Mouse (Mus musculus): ENCODE results near the gene Xylb.
"Not testable (repeated sequence)": the region's sequence is repeated elsewhere in the genome, so short reads cannot be mapped to it uniquely, and the experiment has no call there.

The Xylb gene

GRCm38 (mm10) chr9:119342728-119343127 is 14.5 kb upstream of the Xylb start:
- DNase-seq, result no peak

DNA sequence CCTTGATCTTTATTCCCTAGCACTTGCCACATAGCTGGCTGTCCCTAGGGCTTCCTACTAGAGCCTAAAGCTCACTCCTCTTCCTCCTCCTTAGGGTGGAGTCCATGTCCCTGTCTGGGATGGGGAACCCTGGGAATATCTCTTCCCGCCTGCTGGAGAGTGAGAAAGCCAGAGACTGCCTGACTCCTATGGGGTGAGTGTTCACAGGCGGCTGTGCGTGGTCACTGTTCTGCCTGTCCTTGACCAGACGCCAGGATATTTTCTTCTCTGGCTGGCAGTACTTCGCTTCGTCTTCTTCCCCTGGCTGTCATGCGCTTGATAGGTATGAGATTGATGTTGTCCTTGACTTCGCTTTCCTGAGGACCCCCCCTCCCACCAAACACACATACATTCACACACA is 10.8 kb upstream of the Xylb start:
- no peak for DNase-seq

DNA sequence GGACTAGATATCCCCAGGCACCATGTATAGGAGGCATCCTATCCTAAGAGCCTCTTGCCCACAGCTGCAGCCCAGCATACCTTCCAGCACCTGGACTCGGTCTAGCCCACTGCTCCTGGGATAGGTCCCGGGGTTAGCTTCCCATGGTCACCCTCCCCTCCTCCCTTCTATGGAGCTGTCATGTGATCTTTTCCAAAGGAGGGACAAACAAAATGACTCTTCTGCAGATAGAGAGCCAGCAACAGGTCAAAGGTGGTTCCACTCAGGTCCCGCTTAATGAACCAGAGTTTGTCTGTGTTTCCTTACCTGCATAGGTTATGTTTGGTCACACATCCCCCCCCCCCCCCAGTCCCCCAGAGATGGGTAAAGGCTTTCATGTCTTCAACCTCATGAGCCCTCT is 6.7 kb upstream of the Xylb start:
- DNase-seq, result no peak

GRCm38 (mm10) chr9:119350947-119351705 is 6.1 kb upstream of the Xylb start:
- no peak for DNase-seq

- DNase-seq, result peak; percentile 81
These were observed 5.1 kb upstream of the Xylb start for GRCm38 (mm10) chr9:119352060-119352459.

DNA sequence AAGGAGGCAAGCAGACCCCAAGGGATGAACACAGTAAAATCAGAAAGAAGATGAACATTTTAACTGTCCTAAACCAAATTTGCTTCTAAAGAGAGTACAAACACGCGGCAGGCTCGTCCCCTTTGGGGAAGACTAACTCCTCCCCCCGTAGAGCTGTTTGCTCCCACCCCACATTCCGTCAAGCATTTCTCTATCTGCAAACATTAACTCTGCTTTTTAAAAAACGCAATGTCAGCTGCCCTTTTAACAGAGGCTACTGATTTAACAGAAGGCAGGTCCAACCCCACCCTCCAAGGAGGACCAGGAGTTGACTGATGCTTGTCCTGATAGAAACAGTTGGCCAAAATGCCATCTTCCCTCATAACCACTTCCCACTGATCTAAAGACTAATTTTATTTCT is 3.3 kb upstream of the Xylb start:
- no peak for DNase-seq

GRCm38 (mm10) chr9:119355943-119356342 is 1.2 kb upstream of the Xylb start:
- no peak for DNase-seq

DNA sequence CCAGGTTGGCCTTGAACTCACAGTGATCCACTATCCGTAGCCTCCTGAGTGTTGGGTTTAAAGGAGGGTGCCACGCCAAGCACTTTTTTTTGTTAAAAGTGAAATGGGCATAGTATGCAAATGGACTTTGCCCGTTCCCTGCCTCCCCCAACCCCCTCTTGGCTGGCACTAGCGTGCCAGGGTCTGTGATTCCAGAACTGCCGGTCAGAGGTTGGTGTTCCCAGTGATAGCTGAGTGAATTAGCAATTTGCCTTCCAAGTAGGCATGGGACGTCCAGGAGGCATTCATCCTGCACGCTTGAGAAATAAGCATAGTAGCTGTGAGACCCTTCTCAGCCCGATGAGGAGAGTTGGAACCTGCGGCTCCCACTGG is 863 bp downstream of the Xylb start:
- DNase-seq, result no peak

- no peak for DNase-seq
These were observed 4.2 kb downstream of the Xylb start for GRCm38 (mm10) chr9:119361416-119361815.

DNA sequence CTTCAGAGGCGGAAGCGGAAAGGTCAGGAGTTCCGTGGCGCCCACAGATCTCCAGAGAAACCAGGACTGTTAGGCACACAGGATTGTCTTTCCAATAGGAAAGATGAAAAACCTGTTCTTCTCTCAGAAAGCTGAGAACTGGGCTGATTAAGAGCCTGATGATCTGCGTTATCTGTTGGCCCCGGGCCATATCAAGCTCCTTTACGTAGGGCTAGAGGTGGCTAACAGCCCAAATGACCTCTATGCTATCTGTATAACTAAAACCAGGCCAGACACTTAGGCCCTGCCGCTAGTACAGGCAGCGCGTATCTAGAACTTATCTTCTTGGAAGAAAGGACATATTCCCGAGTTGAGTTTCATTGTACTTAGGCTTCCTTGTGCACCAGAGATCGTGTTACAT is 6.0 kb downstream of the Xylb start:
- DNase-seq, result no peak

GRCm38 (mm10) chr9:119365284-119365683 is 8.1 kb downstream of the Xylb start, which contains the start of gene Slc22a14:
Gene Slc22a14 (minus strand): TSS chr9:119365553.
- DNase-seq, result no peak

- no peak for DNase-seq
These were observed 11.2 kb downstream of the Xylb start for GRCm38 (mm10) chr9:119368367-119368766.

DNA sequence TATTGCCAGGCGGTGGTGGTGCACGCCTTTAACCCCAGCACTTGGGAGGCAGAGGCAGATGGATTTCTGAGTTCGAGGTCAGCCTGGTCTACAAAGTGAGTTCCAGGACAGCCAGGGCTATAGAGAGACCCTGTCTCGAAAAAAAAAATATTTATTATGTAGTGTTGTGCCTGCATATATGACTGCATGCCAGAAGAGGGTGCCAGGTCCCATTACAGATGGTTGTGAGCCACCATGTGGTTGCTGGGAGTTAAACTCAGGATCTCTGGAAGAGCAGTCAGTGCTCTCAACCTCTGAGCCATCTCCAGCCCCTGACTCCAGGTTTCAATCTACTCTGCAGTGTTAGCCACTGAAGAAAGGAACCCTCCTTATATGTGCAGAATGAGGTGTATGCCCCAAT is 13.6 kb downstream of the Xylb start:
- not testable (repeated sequence) for DNase-seq

DNA sequence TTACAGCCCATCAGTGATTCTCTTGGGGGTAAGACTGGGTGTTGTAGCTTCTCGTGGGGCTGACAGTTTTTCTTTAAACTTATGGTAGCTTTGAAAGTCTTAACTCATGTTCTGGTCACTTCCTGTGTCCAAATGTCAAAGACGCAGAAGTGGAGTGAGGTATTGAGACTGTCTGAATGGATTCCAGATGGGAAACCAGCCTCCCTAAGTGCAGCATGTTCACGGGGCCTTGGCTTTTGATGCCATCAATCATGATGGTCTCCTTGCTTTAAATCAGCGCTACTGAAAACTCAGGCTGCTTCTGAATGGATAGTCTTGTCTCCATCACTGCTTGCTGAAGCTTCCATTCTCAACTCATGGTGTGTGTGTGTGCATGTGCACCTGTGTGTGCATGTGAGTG is 14.1 kb downstream of the Xylb start:
- no peak for DNase-seq

GRCm38 (mm10) chr9:119375008-119375407 is 17.8 kb downstream of the Xylb start:
- no peak for DNase-seq

DNA sequence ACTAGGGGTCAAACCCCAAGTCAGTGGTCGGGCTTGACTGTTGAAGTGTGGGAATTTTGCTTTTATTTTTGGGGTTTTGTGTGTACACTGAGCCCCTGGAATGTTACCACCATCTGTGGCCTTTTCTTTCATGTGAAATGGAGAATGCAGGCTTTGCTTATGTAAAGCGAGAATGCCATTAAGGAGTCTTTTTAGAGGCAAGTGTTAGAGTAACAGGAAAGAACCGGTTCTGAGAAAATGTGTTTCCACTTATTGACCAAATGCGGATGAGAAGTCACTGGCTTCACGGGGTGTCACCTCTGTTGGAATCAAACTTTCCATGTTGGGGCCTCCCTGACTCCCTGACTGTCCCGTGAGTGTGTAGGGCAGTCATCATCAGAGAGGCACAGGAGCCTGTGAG is 18.4 kb downstream of the Xylb start:
- DNase-seq, result no peak

DNA sequence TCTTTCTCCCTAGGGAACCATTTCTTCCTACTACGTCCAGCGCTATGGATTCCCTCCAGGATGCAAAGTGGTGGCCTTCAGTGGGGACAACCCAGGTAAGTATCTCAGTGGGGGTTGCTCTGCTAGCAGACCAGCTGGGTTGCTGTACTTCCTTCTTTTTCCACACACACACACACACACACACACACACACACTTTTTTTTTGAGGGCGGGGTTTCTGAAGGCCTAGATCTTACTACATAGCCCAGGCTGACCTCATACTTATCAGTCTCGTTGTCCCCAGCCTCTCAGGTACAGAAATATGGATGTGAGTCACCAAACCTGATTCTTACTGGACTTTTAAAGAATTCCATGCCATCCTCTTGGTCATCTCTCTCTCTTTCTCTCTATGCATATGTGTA is 21.1 kb downstream of the Xylb start:
- no peak for DNase-seq

GRCm38 (mm10) chr9:119382603-119383002 is 25.4 kb downstream of the Xylb start:
- no peak for DNase-seq

DNA sequence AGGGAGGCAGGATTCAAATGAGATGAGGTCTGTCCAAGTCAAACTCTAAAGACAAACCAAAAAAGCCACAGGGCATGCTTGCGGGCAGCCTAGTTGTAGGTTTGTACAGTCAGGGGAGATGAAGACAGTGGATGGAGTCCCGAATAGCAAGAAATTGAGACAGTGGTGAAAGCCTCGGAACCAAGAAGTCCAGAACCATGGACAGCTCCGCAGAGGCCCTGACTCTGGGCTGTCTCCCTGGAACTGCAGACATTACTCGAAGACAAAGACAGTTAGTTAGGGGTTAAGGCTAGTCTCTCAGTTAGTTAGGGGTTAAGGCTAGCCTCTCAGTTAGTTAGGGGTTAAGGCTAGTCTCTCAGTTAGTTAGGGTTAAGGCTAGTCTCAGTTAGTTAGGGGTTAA is 31.8 kb downstream of the Xylb start:
- DNase-seq, result no peak

DNA sequence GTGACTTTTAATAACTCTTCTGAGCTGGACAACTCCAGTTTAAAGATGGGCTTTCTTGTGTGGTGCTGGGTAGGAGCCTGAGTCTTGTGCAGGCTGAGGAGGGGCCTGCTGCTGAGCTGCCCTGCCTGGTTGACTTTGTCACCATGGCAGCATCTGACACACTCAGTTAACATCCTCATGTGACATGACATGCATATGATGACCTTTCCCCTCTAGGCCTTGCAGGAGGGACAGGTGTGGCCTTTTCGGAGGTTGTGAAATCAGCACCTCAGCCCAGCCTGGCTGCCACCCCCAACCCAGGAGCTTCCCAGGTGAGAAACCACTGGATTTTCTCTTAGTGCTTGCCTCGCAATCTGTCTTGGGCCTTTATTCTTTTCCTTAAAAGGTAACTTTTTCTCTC is 33.0 kb downstream of the Xylb start:
- no peak for DNase-seq

- DNase-seq, result no peak
These were observed 37.6 kb downstream of the Xylb start for GRCm38 (mm10) chr9:119394808-119395207.

DNA sequence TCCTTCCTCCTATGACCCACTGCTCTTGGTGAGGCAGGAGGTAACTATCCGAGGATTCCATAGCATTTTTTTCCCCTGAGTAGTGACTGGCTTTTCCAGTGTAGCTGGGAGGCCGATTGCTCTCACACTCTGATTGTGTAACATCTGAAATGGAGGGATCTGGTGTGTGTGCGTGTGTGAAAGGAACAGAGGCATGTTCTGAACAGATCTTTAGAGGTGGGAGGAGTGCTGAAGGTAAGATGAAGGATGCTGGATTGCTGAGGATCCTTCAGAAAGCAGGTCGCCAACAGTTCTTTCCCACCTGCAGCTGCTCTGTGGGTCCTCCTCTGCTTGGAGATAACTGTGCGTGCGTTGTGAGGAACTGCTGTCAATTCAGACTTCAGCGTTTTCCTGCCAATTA is 44.2 kb downstream of the Xylb start:
- no peak for DNase-seq

GRCm38 (mm10) chr9:119401801-119402214 is 44.6 kb downstream of the Xylb start, which contains the start of gene Acvr2b:
Gene Acvr2b (plus strand): TSS chr9:119402118.
- peak; percentile 95 for DNase-seq

DNA sequence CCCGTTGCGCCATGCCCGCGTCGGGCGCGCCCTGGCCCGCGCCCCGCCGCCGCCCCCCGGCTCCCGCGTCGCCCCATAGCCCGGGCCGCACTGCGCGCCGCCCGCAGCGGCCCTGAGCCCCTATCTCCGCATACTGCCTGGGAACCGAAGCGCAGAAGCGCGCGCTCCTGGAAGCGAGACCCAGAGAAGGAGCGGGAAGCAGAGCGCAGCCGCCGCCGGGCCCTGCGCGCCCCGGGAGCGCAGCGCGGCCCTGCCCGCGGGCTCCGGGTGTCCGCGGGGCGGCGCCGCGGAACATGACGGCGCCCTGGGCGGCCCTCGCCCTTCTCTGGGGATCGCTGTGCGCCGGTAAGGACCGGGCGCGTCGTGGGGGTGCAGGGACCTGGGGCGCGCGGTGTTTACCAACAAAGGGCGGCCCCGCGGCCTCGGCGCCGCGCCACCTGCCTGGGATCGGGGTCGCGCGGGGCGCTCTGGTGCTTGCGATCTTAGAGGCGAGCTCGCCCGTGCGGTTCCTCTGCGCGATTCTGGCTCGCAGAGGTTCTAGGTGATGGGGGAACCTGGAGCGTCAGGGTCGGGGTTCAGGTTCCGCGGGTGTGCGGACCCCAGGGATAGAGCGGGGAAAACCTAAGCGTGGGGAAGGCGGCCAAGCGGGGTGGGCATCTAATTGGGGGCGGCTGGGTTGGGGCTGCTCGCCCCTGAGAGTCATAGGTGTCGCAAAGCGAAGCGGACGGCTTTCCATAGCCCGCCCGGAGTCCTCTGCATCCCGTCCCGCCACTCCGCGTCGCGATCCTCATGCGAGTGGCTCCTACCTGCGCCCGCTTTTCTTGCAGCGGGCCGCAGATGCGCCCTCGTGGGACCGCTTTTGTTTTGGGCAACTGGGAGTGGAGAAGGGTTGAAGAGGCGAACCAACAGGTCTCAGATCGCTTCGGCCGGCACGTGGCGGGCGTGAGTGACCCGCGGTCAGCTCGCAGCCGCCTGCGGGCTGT is 45.4 kb downstream of the Xylb start:
- DNase-seq, result peak; percentile 60

All from right cerebral cortex, postnatal 4 days (tissue).